Mouse (Mus musculus) spleen, adult 2 months (tissue): ENCODE results near the gene Pa2g4.
"Not testable (repeated sequence)": the region's sequence is repeated elsewhere in the genome, so short reads cannot be mapped to it uniquely, and the experiment has no call there.

Source experiments
- CTCF ChIP-seq: fragments of 200-500 bp; IDR thresholded peaks from 2 replicates; pipeline ENCODE4 v1.5.1; 2011; ENCODE audit warnings: mild to moderate bottlenecking, inconsistent platforms; ENCODE audit not compliant: insufficient read depth, insufficient read length, insufficient replicate concordance; ENCODE audit errors: extremely low read depth
- POLR2A ChIP-seq: fragments of 200-500 bp; IDR thresholded peaks from 2 replicates; pipeline ENCODE4 v1.6.1; 2011; ENCODE audit warnings: low read depth, low read length, inconsistent platforms

DNA sequence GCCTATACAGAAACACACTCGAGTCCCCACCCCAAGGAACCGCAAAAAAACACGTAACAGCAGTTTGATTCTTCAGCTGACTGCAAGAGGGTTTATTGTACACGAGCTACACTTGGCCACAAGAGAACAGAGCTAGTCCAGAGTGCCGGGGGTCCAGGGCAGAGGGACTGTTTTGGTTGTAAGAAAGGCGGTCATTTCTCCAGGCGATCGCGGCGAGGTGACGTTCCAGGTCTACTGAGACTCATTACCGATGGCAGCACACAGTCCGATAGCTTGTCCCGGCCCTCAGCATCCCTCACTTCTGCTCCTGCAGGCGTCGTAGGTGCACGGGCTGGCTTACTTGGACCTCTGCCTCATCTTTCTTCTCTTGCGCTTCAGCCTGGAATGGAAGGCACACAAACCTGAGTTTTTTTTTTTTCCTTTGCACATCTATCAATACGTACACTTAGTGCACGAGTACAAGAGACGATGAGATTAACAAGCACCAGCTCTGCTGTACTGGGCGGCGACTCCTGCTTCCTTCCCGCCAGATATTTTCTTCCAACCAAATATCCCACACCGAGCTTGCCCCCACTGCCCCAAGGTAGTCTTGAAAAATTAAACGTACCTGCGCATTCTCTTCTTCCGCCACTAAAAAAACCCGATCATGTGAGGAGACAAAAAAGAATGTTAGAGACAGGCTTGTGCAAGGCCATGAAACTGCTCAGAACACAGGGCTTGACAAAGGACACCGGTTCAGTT lies 17.6 kb downstream of the Pa2g4 start:
- not testable (repeated sequence) for TF ChIP-seq CTCF, POLR2A
